Mouse (Mus musculus): ENCODE data around the gene Lrrc20.

Gene Lrrc20

DNA sequence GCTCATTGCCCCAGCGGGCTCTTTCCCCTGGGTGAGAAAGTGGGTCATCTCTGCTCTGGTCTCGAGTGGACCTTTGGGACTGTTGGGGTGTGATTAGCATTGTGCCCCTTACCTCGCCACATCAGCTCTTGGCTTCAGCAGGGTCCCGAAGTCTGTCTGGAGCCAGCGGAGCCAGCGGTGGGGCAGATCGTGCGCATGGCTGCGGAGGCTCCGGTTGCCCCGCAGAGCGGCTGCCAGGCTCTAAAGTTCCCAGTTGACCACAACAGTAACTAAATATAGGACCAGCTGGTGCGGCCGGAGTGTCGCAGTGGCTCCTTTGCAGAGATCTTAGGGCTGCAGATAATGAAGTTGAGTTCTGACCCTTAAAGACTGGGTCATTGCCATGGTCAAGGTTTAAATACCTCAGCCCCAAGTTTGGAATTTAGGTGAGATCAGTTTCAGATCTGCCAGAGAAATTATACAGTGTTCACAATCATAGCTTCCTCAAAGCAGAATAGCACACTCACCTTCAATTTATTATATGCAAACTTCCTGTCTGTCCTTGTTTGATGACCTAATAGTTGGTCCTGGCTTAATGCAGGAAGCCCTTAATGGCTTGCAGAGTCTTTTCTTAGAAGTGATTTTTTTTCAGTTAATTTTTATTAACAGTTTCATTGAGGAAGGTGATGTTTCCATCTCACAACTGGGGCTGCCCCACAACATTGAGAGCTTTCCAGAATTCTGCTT lies 1.0 kb downstream of the Lrrc20 start:
- no peak for DNase-seq

DNA sequence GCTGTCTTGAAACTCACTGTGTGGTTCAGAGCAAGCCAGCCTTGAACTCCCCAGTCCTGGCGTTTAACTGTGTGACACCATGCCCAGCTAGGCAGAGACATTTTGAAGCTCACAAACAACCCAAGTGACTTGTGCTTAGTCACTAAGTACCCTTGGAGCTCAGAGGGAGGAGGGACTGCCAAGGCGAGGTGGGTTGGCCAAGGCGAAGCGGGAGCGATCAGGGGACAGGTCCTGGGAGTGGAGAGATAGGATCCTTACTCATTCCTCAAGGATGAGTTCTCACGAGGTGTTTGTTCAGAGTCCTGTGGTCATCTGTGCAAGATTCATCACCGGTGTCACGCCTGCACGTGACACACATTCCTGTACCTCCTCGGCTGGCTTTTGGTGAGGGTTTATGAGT lies 3.9 kb downstream of the Lrrc20 start:
- DNase-seq = no peak

DNA sequence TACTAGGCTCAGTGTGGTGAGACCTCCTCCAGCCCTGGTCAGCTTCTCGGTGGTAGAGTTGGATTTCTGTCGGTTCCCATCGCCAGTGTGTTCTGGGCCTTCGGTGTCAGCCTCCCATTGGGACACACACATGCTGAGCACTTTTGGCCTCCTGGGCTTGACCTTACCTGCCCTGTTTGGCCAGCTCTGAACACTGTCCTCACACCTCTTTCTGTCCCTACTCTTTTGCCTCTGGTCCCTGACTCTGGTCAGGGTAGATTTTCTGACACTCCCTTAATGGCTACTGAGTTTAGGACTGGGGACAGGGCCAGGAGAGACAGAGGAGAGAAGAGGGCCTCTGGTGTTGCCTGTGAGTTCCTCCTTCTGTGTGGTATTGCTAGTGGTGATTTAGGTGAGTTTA lies 4.3 kb downstream of the Lrrc20 start:
- no peak for DNase-seq

DNA sequence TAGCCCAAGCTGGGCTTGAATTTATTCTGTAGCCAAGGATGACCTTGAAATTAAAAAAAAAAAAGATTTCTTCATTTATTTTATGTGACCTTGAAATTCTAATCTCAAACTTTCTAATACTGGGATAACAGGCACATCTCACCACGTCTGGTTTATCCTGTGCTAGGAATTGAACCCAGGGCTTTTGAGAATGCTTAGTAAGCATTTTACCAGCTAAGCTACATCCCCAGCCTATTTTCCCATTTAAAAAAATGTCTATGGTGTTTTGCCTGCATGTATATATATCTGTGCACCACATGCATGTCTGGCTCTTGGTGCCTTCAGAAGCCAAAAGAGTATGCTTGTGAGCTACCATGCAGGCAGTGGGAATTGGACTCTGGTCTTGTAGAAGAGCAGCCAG lies 4.9 kb downstream of the Lrrc20 start:
- no peak for DNase-seq

DNA sequence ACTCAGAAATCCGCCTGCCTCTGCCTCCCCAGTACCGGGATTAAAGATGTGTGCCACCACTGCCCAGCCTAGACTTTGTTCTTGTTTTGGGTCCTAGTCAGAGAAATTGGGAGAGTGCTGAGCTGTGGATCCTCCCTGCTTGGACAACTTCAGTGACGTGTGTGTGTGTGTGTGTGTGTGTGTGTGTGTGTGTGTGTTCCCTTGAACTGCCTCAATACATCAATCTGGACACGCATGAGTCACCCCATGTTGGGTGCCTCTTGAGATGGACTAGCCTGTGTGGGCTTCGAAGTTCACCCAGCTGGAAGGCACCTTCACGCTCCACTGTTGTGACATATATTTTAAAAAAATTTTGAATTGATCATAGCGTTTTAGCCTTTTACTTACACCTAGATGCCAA lies 7.2 kb downstream of the Lrrc20 start:
- no peak for DNase-seq

DNA sequence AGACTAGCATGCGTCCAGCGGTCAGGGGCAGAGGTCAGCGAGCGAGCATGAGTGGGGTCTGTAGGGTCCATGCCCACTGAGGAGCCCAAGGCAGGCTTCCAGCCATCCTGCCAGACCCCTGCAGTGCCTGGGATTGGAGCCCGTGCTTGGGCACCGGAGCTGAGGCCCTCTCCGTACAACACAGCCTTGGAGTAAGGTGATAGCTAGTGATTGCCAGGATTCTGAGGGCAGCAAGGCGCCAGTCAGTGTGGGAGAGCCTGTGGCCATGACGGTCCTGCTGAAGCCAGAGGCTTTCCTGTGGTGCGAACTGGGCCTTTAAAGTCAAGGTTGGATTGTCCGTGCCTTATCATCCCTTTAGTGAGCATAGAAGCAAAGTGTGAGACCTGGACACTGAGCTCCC lies 9.2 kb downstream of the Lrrc20 start:
- DNase-seq = no peak

DNA sequence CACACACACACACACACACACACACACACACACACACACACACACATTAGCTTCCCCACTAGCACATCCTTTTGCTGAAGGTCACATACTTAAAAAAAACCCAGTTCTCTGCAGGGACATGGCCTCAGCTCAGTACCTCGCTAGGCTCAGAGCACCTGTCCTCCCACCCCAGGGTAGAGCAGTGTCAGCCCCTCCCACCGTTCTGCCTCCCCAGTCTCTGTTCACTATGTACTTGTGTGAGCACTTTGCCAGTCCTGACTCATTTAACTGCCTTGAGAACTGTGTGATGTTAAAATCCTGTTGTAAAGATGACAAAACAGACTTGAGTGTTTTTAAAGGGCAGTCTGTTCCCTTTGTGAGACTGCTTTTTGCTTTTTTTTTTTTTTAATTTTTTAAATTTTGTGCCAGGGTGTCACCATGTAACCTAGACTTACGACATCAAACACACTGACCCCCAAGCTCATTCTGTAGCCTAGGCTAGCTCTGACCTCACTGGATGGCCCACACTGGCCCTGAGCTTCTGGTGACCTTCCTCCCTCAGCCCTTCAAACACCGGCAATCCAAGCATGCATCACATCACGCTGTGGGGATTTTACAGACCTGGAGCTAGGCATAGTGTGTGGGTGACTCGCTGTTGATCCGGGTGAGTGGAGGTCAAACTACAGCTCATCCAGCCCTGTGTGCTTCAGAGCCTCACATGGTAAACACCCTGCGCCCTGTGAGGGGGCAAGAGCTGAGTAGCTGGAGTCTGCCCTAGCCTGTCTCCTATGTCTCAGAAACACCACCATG lies 11.1 kb downstream of the Lrrc20 start:
- DNase-seq = no peak

DNA sequence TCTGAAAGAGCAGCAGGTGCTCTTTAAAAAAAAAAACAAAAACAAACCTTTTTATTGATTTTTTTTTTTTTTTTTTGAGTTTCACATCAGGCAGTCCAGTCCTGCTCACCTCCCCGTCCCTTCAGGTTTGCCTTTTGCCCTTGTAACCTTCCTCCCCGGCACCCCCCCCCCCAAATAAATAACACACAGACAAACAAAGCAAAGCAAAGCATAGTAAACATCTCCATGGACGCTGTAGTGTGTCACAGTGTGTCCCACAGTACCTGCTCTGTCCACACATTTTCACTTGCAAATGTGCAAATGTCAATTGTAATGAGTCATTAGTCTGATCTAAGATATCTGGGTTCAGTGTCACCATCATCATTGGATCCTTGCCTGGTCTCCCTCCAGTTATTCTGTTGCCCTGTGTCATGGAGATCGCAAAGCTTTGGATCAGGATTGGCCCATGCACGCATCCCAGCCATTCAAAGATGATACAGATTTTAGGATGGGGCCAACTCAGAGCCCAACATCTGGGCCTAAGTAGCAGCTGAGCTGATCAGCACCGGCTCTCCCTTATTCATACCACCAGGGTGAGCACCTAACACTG lies 13.0 kb downstream of the Lrrc20 start:
- DNase-seq = no peak

DNA sequence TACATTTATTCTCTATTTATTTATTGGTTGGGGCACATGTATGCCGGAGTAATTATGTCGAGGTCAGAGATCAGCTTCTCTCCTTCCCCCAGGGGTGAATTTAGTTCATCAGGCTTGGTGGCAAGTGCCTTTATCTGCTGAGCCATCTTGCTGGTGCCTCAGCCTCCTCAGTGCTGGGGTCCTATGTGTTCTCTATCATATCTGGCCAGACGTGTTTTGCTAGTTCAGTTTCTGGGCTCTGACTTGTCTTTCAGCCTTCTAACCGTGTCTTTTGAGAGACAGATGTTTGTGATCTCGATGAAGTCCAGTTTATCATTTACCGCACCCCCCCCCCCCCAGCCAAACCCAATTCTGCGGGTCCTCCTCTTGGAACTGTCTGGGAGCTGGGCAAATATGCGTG lies 16.0 kb downstream of the Lrrc20 start:
- no peak for DNase-seq

DNA sequence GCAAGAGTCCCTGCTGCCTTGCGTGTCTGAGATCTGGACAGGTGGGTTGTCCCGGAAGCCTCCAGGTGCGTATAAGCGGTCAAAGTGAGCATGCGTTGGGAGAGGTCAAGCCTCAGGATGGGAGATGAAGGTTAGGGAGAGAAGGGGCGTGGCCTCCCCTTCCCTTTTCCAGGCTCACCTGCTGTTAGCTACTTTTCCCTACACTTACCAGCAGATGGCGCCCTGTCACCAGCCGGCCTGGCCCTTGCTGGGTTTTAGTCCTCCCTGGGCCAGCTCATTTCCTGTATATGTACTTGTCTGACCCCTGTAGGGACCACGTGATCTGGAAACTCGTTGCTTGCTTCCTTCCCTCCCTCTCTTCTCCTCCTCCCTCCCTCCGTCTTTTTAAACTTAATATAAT lies 16.4 kb downstream of the Lrrc20 start:
- peak; percentile 76 to 79 for DNase-seq

DNA sequence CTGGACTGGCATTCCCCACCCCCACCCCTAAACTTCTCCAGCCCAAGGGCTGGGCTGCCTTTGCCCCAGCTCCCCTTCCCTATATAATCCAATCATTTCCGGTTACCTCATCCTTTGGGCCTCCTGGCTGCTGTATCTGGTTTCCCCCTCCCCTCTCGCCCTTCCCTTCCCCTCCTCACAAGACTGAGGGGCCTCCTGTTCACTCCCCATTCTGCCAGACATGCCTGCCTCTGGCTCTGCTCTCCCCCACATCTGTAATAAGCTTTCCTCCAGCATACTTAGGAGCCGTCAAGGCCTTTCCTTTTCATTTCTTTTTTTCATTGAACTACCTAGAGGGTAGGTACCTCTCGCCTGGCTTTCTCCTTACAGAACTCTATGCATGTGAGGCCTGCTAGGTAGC lies 19.9 kb downstream of the Lrrc20 start:
- DNase-seq = no peak

DNA sequence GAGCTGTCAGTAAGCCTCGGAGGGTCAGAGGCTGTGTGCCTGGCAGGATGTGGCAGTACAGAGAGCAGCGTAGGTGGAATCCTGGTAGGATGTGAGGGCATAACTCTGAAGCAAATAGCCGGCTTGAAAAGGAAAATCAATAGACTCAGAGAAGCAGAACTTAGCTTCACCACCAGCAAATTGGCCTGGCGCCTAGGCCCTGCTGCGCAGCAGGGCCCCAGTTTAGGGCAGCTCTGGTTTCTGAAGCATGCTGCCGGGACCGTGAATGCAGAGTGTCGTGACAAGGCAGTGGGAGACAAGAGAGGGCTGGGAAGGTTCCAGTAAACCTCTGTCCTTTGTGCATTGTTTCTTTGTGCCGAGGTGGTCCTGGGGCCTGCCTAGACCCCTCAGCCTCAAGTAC lies 20.6 kb downstream of the Lrrc20 start:
- DNase-seq = no peak

DNA sequence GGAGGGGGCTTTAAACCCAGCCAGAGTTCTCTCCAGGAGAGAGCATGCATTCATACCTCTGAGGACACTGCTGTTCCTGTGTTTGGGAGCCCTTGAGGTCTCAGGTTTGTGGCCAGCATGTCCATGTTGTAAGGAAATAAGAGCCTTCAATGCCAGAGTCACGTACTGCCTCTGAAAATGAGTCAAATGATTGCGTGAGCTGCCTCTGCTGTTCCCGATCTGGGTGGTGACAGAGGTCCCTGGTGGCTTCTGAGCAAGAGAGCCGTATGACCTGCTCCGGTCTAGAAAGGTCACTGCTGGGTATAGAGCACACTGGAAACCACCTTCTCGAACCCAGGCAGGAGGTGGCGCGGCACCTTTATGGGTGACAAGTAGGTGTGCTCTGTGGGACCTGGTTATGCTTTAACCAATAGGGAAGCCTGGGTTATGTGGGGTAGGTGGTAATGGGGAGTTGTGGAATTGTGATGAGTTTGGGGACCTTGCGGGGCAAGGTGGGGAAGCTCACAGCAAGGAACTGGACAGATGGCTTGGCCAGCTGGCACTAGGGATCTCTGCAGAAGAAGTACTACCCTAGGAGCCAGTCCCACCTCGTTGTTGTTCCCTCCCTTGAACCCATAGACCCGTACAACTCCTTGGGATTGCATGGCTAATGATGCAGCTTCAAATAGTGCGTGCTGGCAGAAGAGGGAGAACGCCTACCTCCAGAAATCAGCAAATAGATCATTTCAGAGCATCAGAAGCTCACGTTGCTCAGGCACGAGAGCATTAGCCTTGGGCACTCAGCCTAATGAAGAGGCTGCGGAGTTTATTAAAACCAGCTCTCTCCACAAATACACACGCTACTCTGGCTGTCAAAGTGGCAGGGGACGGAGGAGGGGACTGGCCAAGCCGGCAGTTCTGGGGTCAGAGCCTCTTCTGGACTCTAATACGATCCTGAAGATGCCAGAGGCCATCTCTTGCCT lies 24.2 kb downstream of the Lrrc20 start:
- DNase-seq = peak; percentile 16 to 38

DNA sequence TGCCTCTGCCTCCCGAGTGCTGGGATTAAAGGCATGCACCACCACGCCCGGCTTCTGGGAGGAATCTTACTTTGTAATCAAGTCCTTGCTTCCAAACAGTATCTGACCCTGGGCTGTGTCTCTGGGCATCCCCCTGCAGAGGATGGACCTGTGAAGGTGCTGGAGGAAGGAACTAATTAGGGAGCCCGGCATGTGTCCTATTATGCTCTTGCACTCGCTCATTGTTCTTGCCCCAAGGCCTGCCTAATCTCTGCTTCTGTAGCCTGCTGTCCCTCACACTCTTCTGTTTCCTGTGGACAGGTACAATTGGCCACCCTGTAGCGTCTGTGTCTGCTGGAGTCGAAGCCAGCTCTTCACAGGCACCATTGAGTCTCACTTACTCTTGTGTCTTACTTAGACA lies 25.2 kb downstream of the Lrrc20 start:
- no peak for DNase-seq

DNA sequence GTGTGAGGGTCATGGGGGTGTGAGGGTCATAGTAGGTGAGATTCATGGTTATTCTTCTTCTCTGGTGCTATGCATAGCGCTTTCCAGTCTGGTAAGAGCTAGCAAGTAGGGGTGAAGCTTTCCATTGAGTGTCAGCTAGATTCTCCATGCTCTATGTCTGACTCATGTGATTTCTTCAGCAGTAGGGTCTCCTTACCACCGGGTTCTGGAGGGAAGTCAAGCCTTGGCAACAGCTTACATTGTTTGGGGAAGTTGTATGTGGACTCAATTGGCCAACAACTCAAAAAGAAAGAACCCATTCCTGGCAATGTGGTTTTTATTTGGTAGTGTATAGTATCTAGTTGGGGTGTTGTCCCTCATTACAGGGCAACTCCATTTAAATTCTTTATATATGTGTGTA lies 28.5 kb downstream of the Lrrc20 start:
- no peak for DNase-seq

DNA sequence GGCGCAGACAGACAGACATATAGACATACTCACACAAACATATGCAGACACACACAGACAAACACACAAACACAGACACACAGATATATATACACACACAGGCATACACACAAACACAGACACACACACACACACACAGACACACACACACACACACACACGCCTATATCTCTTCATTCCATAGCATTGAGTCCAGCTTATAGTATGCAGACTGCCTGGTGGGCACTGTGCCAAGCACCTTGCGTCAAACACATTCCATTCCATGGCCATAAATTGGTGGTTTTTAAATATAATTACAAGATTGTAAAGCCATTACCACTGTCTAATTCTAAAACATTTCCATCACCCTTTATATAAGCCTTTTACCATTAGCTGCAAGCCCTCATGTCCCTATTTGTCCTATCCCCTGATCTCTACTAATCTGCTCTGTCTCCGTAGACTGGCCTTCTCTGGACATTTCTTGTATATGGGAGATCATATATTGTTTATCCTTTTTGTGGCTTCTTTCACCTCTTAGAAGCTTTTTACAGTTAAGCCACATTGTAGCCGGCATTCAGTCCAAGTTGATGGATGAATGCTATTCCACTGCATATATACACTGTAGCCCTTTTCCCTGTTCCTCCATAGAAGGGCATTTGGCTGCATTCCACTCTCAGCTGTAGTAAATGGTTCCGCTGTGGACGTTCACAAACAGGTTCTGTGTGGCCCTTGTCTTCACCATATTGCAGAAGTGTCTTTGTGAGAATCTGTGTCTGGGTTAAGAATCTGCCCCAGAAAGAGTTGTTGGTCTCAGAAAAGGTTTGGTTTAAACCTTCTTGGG lies 31.0 kb downstream of the Lrrc20 start:
- no peak for DNase-seq

DNA sequence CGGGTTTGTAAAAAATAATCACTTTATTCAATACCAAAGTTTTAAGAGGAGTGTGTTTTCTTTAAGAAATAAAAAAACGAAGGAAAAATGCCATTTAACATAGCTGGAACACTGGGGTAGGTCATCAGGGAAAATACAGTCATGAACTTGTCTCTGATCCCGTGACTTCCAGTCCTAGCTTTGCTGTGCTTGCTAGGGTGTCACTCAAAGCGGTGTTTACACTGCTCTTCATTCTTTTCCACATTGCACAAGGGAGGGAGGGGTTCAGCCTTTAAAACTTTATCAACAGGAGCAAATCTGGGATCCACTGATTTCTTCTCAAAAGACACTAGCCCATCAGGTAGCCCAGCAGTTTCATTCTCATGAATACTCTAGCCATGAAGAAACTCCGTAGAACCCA lies 34.3 kb downstream of the Lrrc20 start:
- no peak for DNase-seq

DNA sequence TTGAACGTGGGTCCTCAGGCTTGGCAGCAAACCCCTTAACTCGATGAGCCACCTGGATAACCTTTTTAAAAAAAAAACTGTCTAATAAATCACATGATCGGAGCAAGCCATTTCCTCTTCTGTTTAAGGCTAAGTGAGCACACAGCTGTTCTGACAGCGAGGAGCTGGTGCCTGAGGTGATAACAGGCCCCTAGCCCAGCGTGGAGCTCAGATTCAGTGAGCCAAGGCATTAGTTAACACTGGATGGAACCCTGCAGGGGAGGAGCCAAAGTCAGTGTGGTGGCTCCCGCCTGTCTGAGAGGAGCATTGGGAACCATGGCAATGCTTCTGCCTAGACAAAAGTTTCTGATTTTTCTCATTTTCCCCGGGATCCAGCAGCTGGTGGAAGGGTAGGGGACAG lies 35.2 kb downstream of the Lrrc20 start:
- no peak for DNase-seq

DNA sequence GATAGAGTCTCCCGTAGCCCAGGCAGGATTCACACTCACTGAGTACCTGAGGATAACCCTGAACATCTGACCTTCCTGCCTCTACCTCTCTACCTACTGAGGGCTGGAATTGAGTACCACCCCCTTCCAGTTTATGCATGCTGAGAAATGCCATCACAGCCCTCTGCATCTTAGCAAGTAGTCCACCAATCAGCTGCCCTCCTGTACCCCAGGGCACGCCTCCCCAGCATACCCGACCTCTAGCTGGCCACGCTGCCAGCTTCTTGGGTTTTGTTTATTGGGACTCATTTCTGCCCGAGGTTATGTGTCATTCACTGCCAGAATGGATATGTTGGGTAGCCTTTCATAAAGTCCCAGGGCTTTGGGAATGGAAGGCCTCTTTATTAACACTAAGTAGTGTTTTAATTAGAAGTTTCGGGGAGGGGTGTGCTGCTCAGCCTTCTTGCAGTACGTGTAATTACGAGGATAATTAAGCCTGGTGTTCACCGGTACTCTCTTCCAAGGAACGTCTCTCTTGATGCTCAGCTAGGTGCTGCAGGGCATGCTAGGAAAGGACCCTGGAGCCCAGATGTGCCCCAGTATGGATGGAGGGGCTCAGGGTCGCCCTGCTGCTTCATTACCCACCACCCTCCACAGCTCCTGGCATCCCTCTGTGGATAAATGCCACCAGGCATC lies 36.8 kb downstream of the Lrrc20 start:
- DNase-seq = no peak

DNA sequence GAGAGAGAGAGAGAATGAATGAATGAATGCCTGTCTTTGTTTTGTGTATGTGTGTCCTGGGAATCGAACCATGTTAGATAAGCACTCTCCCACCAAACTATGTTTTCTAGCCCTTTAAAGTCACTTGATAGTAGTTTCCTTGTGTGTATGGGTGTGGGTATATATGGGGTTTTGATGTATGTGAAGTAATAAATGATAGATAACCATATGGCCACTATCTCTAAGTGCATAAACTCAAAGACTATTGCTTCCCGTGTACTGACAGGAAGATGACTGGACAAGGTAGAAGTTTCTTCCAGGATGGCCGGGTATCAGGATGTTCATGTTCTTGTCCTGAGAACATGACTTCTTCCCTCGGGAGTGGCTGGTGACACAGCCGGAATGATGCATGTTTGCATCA lies 41.3 kb downstream of the Lrrc20 start:
- no peak for DNase-seq

DNA sequence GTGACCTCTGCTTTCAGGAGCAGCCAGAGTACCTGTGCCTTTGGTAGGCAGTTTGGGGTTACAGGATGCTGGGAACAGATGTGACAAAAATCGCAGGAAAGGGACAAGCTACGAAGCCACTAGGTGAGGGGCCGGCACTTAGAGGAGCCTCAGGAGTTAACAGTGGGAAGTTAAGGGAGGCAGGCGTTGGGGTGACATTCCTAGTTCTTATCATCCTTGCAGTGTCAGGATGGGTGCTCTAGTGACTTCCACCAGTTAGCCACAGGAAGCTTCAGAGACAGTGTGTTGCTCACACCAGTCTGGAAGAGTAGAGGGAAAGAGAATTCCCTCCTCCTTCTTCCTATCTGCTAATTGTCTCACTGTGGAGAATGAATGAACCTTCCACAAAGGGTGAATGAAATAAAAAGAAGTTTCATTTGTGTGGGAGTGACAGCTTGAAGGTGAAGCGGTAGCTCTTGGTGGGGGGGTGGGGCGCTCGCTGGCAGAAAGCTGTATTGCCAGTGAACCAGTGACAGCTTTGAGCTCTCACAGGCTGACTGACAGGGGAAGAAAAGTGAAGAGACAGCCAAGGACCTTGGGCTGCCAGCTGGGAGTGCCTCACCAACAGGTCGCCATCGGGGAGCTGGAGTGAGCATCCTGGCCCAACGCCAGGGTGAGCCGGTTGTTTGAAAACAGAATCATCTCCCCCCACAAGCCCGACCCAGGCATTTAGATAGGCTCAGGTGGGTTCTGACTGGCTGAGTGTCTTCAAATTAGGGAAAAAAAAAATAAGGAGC lies 41.9 kb downstream of the Lrrc20 start:
- peak; percentile 21 to 31 for DNase-seq
